Mouse (Mus musculus): ENCODE results near the gene Rdh16.
A peak's percentile ranks its signal among the peaks of the same experiment; 100 is the strongest.
"Not testable (repeated sequence)": the region's sequence is repeated elsewhere in the genome, so short reads cannot be mapped to it uniquely, and the experiment has no call there.

The Rdh16 gene

DNA sequence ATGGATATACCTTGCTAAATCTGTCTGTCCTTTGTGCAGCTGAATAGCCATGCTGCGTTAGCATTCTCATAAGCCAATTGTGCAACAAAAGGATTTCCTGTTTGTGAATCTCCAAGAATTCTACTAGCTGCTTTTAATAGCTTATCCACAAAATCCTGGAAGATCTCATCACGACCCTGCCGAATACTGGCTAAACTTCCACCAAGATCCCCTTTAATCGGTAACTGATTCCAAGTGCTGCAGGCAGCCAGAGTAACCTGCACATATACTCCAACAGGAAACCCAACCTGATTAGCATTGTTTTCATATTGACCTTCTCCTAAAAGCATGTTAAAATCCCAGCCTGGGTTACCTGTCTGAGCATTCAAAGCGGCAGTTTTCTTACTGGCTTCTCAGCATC is 34.3 kb downstream of the Rdh16 start:
- no peak for DNase-seq

GRCm38 (mm10) chr10:127837793-127838192 is 36.8 kb downstream of the Rdh16 start:
- not testable (repeated sequence) for DNase-seq

DNA sequence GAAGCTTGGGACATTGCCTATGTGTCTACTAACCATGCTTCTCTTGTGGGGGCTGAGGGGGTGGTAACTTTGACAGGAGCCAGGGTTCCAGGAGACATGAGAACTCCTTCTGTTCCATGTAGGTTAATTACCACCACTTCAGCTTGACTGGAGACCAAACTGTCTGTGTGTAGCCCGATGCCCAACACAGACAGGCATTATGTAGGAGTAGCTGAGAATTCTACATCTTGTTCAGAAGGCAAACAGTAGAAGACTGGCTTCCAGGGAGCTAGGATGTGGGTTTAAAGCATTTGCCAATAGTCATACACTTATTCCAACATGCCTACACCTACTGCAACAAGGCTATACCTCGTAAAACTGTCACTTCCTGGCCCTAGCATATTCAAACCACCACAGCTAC is 37.6 kb downstream of the Rdh16 start:
- DNase-seq, result no peak

- no peak for DNase-seq
These were observed 39.8 kb downstream of the Rdh16 start for GRCm38 (mm10) chr10:127840776-127841175.

- not testable (repeated sequence) for DNase-seq
These were observed 45.0 kb downstream of the Rdh16 start for GRCm38 (mm10) chr10:127845945-127846344.

DNA sequence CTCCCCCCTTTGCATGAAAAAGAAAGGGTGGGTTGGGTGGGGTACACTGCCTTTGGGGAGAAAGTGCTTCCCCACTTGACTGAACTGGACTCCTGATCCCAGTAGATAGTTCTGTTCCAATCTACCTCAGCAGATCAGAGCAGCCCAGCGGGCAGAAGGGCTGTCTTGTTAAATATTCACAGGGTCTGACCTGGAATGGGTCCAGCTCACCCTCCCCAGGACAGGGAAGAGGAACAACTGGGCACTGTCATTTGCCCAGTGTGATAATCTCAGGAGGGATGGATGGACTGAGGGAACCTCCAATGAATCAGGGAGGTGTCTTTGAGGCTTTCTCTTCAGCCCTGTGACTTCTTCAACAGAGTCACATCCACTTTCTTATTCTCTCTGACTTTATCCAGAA is 47.1 kb downstream of the Rdh16 start:
- DNase-seq, result no peak

DNA sequence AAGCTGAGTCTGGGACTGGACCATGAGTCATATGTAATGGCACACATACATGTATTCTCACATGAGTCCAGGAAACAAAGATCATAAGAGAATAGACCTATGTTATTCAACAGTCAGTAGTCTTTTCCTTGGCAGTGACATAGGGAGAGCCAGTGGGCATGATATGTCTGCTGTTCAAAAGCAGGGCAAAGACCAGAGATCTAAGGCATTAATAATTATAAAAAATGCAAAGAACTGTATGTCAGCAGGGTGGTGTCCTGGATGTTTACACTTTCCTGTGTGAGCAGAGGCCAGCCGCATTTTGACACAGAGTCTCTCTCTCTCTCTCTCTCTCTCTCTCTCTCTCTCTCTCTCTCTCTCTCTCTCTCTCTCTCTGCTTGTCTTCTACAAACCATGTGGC is 48.7 kb downstream of the Rdh16 start, which contains the start of gene Rdh19:
Gene Rdh19, plus strand, starts transcription at position 301 of the 400 bp plus-strand sequence.
- no peak for DNase-seq

GRCm38 (mm10) chr10:127856376-127856775 is 55.4 kb downstream of the Rdh16 start:
- no peak for DNase-seq

GRCm38 (mm10) chr10:127864931-127865330 is 64.0 kb downstream of the Rdh16 start:
- no peak for DNase-seq

DNA sequence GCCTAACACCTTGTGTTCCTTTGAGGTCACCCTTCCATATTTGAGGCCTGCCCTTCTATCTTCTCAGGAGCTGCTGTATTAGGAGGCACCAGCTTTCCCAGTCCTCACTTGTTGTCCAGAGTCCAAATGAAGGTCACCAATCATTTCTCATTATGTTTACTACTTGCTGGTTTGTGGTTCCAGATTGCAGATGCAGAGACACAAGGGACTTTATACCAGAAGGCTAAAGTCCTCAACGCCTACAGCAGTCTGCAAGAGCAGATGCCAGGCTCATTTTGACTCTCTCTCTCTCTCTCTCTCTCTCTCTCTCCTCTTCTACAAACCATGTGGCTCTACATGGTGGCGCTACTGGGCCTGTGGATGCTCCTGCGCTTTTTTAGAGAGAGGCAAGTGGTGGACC is 65.3 kb downstream of the Rdh16 start, which contains the start of gene Rdh16f2:
Gene Rdh16f2, plus strand, starts transcription at position 243 of the 400 bp plus-strand sequence.
- no peak for DNase-seq

DNA sequence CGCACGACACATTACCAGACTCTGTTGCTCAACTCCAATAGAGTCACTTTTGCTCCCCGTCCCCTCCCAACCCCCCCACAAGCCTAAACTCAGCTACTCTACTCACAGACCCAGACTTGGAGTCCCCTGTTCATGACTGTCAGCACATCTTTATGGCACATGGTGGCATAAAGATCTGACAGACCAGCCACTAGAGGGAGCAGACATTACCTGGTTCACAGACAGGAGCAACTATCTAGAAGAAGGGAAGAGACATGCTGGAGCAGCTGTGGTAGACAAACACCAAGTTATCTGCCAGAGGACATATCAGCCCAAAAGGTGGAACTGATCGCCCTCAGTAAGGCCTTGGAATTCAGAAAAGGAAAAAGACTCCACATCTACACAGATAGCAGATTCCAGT is 71.5 kb downstream of the Rdh16 start:
- peak; percentile 12 for DNase-seq

- no peak for DNase-seq
These were observed 76.7 kb downstream of the Rdh16 start for GRCm38 (mm10) chr10:127877681-127878080.

GRCm38 (mm10) chr10:127878262-127879057 is 77.5 kb downstream of the Rdh16 start:
- DNase-seq, result no peak

DNA sequence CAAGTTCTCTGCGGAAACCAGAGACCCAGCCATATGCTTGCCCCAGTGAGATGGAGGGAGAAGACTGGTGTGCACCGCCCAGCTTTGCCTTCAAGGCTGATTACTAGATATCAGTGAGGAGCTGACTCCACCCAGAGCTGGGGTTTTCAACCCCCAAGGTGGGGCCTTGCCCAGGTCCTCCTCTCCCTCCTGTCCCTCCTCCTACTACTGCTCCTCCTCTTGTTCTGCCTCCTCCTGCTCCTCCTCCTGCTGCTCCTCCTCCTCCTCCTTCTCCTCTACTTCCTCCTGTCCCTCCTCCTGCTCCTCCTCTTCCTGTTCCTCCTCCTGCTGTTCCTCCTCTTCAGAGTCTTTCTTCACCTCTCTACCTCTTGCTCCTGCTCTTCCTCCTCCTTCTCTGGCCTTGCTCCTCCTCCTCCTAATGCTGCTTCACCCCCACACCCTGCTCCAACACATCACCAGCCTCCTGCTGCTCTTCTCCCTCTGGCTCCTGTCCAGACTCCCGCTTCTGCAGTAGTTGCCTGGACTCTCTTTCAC is 78.3 kb downstream of the Rdh16 start:
- DNase-seq, result no peak

DNA sequence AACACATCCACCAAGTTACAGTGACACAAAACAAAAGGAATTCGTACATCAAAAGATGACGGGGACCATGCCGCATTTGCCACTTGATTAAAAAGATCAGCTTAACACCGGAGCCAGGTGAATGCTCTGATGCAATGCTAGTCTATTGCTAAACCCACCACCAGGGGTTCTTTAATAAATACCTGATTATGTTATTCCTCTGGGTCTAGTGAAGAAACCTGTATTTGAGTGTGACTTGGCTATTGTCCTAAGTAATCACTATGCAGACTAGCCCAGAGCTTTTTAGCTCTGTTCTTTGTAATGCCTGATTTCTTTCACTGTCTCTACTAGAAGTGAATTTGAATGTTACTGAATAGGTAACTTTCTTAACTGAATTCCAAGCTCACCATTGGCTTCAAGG is 80.1 kb downstream of the Rdh16 start:
- no peak for DNase-seq

- DNase-seq, result no peak
These were observed 85.6 kb downstream of the Rdh16 start for GRCm38 (mm10) chr10:127886551-127886950.

DNA sequence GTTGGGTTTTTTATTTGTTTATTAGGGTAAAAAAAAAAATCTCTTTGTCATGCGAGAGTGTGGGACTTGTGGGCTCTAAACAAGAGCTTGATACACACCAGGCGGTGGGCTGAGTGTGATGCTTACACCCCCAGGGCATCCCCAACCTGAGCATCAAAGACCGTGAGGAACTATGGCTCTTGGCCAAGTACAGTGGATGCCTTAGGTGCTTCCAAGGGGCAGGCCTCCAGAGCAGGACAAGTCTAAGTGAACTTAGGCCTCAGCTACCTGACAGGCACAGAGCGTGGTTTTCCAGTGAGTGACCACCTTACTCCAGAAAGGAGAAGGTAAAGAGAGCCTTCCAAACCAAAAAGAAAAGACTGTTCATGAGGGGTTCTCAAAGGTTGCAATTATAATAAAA is 86.0 kb downstream of the Rdh16 start:
- no peak for DNase-seq

DNA sequence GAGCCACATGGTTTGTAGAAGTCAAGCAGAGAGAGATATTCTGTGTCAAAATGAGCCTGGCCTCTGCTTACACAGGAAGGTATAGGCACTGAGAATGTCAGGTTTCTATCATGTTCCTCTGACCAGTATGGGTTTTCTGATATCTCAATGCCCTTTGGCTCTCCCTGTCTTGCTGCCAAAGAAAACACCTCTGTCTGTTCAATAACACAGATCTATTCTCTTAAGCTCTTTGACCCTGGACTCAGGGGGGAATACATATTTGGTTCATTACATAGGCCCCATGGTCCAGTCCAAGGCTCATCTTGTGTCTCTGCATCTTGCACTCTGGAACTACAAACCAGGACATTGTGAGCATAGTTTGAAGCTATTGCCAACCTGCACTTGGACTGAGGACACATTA is 87.7 kb downstream of the Rdh16 start, which contains the start of gene Rdh7:
Gene Rdh7, minus strand, starts transcription at position 213 of the 400 bp plus-strand sequence.
- DNase-seq, result no peak

DNA sequence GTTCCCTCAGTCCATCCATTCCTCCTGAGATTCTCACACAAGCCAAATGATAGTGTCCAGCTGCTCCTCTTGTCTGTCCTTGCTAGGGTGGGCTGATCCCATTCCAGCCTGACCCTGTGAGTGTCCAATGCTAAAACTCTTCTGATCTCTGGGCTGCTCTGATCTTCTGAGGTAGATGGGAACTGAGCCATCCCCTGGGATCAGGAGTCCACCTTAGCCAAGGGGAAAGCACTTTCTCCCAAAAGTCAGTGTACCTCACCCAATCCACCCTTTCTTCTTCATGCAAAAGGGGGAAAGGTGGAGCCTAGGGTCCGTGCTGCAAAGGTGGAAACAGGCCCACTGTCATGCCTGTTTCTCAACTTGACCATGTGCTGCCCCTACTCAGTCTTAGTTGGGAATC is 90.5 kb downstream of the Rdh16 start:
- DNase-seq, result no peak

GRCm38 (mm10) chr10:127893163-127894022 is 92.4 kb downstream of the Rdh16 start:
- DNase-seq, result not testable (repeated sequence)

Measured in retina, postnatal 1 day (tissue).